Mouse (Mus musculus): Measurements from ENCODE around the gene Zfp40.
"Not testable (repeated sequence)": the region's sequence is repeated elsewhere in the genome, so short reads cannot be mapped to it uniquely, and the experiment has no call there.

The Zfp40 gene

DNA sequence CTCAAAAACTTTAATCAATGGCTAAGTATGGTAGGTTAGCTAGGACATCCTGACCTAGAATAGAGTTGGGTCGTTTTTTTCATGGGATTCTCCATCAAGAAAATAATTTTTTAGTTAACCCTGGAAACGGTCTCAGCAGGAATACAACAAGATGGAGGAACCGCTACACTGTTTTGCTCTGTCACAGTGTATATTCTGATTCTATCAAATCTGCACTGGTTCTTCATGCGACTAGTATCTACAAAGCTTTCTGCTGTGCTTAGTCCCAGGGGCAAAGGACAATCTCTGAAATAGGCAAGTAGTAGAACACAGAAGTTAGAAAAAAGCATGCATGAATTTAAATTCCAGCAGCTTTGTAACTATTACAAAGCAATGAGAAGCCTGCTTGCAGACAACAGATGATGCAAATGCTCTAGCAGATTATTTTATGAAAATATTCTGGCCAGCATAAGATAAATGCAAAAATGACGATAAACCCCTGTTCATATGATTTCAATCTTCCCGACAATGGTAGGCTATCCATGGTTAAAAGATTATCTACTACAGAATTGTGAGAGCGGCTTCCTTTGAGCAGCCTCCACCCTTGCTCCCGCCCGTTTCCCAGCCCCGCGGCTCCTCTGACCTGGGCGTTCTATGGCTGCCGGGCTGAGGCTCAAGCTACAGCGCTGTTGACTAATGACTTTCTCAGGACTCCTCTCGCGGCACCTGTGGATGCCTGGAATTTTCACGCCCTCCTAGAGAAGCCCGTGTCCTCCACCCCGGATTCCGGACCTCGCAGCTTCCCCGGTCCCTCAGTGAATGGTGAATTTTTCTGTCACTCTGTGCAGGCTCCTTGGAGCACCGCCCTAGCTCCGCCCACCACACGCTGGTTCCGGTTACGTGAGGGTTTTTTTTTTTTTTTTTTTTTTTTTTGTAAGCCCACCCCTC is at the start of gene Zfp40:
Zfp40 (minus strand) TSS at position 800 of the 927 bp plus-strand sequence.
- peak; percentile 91 to 93 for DNase-seq

DNA sequence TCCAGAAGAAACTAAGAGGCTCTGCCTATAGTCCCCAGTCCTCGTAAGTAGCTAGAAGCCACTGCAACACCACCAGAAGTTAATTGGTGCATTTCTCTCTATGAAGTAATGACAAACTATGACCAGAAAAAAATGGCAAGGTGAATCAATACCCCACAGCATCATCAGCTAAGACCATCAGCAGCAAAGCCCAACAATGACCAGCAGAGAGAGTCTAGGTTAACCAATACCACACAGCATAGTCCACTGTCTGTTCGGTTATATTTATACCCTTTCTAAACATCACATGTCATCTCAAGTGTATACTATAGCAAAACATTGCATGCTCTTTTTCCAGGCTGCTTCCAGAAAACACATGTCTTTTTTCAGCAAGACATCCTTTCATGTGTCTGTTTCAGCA is 25.3 kb upstream of the Zfp40 start:
- DNase-seq, result no peak

DNA sequence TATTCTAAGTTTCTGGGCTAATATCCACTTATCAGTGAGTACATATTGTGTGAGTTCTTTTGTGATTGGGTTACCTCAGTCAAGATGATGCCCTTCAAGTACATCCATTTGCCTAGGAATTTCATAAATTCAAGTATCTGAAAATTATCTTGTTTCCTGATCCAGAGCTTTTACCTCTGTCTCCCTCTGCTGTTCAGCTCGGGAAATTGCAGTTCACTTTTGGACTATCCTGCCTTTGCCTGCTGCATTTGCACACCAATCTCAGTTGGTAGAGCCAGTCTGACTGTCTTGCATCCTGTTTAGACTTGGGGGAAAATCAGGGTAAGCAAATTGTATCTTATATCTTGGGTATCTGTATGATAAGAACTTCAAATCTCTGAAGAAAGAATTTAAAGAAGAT is 6.8 kb upstream of the Zfp40 start:
- DNase-seq, result not testable (repeated sequence)

DNA sequence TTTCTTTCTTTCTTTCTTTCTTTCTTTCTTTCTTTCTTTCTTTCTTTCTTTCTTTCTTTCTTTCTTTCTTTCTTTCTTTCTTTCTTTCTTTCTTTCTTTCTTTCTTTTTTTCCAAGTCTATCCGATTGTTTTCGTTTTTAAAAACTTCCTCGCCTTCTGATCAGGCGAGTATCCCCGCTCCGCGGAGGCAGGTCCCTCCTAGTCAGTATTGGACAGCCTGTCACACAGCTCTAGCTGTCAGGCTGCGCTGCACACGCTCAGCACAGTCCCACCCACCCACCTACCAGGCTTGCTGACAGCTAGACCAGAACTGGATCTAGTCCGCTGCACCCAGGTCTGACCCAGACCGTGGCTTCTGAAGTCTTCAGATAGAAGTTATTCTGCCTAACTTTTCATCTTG is 389 bp upstream of the Zfp40 start:
- peak; percentile 56 to 62 for DNase-seq

DNA sequence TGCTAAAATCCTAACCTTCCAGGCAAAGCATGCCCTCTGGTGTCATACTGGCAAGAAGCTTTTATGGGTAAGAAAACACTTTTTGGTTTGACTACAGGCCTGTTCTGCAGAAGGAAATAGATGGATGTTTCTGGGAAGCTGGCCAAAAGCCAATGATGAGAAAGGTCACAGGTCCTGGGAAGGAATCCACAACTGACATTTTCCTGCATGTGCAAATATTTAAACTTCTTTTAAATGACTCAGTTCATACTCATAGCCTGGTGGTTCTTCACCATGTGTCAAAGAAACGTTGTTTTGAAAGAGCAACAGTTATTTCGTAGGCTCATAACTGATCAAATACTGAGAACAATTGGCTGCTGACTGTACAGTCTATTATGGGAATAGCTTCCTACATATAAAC is 5.4 kb downstream of the Zfp40 start:
- no peak for DNase-seq
